Mouse (Mus musculus): ENCODE results near the gene Olfr1416.

The Olfr1416 gene

DNA sequence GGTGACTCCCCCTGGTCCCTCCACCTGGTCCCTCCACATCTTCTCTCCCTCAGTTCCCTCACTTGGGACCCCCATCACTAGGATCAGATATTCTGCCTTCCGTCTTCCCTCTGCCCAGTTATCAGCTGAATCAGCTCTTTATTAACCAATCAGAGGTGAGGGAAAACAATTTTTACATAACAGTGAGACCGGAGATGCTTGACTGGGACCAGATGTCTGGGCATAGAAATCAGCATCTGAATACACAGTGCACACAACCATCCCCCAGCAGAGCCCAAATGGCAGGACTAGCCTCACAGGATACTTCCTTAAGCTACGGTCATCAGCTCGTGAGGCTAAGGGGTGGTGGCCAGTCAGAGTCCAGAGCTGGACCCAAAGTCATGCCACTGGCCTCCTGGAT is 52.8 kb downstream of the Olfr1416 start:
- no peak for DNase-seq (ENCODE audit: low spot score)

DNA sequence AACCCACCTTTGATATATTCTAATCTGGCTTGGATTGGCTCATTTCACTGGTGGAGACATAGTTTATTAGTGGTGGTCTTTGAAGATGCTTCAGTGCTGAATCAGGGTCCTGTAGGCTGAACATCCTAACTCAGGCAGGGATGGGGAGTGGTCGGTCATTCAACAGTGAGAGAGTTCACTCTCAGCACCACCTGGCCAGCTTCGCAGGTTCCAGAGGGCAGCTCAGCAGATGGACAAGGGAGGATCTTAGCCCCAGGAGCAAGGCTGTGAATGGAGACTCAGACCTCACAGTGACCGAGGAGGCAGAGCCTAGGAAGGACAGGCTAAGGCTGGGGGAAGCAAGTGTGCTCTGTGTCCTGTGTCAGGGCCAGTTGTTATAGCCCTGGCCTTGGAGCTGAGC is 53.5 kb downstream of the Olfr1416 start:
- no peak for DNase-seq (ENCODE audit: low spot score)

DNA sequence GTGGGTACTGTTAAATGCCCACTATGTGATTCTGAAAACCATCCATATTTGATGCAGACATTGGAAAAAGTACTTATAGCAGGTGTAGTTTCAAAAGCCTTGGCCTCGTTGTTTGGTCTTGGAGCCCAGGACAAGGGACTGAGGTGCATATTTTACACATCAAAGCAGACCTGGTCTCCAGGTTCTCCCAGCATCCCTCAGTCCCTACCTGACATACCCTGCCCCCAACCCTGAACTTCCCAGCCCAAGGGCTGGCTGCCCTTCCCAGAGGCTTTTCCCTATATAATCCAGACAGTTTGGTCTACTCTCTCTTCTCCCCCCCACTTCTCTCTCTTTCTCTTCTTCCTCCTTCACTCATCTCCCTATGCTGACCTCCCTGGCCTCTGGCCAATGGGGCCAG is 53.9 kb downstream of the Olfr1416 start:
- DNase-seq (ENCODE audit: low spot score): no peak

Data from lung, postnatal 25 days (tissue).